In genomic region chr4:129624281-129625028, GRCm38 (mm10) we compare ENCODE assay signal across 8 mouse cellular contexts. TPM values are rescaled to one million over a fixed set of nuclear protein-coding genes. Genes with fewer than 3 reads are reported as not detected.
DNase-seq lines count a peak whose midpoint lies in the region; ATAC-seq and TF ChIP-seq lines count a peak whose summit lies in the region.

No protein-coding gene starts in this region.

- DNase-seq in MEL (ENCODE audit: low read depth, low spot score), result peak; percentile 97
- DNase-seq in cerebellum, adult 11 months, result peak; percentile 88
- peak; percentile 95 for DNase-seq in forebrain, embryonic 14.5 days (ENCODE audit: low spot score)
- DNase-seq in heart, postnatal 14 days, result peak; percentile 84
- peak; percentile 91 to 92 for DNase-seq in layer of hippocampus, adult 18-20 months (ENCODE audit: low spot score in 2 of 2)
- DNase-seq in lung, adult 18-20 months, result peak; percentile 89 to 92
- peak; percentile 80 for DNase-seq in testis, postnatal 14 days (ENCODE audit: low spot score)

- intact Hi-C loops in heart, postnatal 14 days (cut with DNase I), result no loop called here

- H3K9ac ChIP-seq in MEL (ENCODE audit: control insufficient read depth, low read depth, low read length, poor library complexity, severe bottlenecking), result peak overlapping the region; percentile 77
- H3K9ac ChIP-seq in forebrain, embryonic 14.5 days (ENCODE audit: low read length), result peak overlapping the region; percentile 78
- peak overlapping the region; percentile 81 for H3K9ac ChIP-seq in neural tube, embryonic 14.5 days (replicated peaks; ENCODE audit: low read depth, low read length)

- peak; percentile 95 for ATAC-seq in forebrain, embryonic 14.5 days
- ATAC-seq in neural tube, embryonic 14.5 days (ENCODE audit: low read depth), result peak; percentile 91

- peak overlapping the region; percentile 89 for H3K27ac ChIP-seq in MEL (ENCODE audit: control insufficient read depth, low read depth, low read length)
- H3K27ac ChIP-seq in forebrain, embryonic 14.5 days (ENCODE audit: low read depth, low read length), result peak overlapping the region; percentile 86
- H3K27ac ChIP-seq in neural tube, embryonic 14.5 days (ENCODE audit: low read depth, low read length), result peak overlapping the region; percentile 96

- 2% methylated on average over 18 of the region's 18 CpGs for WGBS in forebrain, embryonic 14.5 days
- WGBS in neural tube, embryonic 14.5 days, result 0% methylated on average over 18 of the region's 18 CpGs

- peaks cover 0 to 9% of the 10 kb centered on the region in 2 experiments for H3K36me3 ChIP-seq in MEL (ENCODE audit: control insufficient read depth in 1 of 2, insufficient read depth in 2 of 2, low read length in 2 of 2)
- H3K36me3 ChIP-seq in forebrain, embryonic 14.5 days (ENCODE audit: control insufficient read depth, insufficient read depth, low read length), result peaks cover 46% of the 10 kb centered on the region
- H3K36me3 ChIP-seq in neural tube, embryonic 14.5 days (ENCODE audit: control insufficient read depth, insufficient read depth, low read length), result peaks cover 25% of the 10 kb centered on the region

- TF ChIP-seq EP300 in MEL (IDR thresholded peaks at IDR 0.05; ENCODE audit: low read depth in 1 of 2, low read length in 2 of 2), result no peak

- peak overlapping the region; percentile 70 for H3K4me2 ChIP-seq in forebrain, embryonic 14.5 days (ENCODE audit: low read length)
- H3K4me2 ChIP-seq in neural tube, embryonic 14.5 days (ENCODE audit: low read depth, low read length), result peak overlapping the region; percentile 86

- H3K9me3 ChIP-seq in MEL (replicated peaks; ENCODE audit: insufficient read depth, low read length), result no peaks in the 10 kb centered on the region
- H3K9me3 ChIP-seq in forebrain, embryonic 14.5 days (replicated peaks; ENCODE audit: control insufficient read depth, low read length), result no peaks in the 10 kb centered on the region
- no peaks in the 10 kb centered on the region for H3K9me3 ChIP-seq in neural tube, embryonic 14.5 days (ENCODE audit: control insufficient read depth, low read length)

- peak; percentile 30 to 43; a peak in 2 of 4 replicates for TF ChIP-seq POLR2A in MEL (IDR thresholded peaks at IDR 0.05; ENCODE audit: control insufficient read depth in 1 of 2, insufficient read depth in 1 of 2, low read depth in 1 of 2, low read length in 2 of 2, poor library complexity in 1 of 2)

- TF ChIP-seq RAD21 in MEL (IDR thresholded peaks at IDR 0.05; ENCODE audit: low read depth, low read length), result no peak

- H3K79me2 ChIP-seq in MEL (ENCODE audit: control insufficient read depth, insufficient read depth, low read length, poor library complexity), result no peaks in the 10 kb centered on the region; the same call in 1 of the 2 replicates

- no peaks in the 10 kb centered on the region for H3K27me3 ChIP-seq in MEL (ENCODE audit: control insufficient read depth in 1 of 2, insufficient read depth in 2 of 2, low read length in 2 of 2)
- H3K27me3 ChIP-seq in forebrain, embryonic 14.5 days (replicated peaks; ENCODE audit: control insufficient read depth, insufficient read depth, low read length), result no peaks in the 10 kb centered on the region
- H3K27me3 ChIP-seq in neural tube, embryonic 14.5 days (ENCODE audit: control insufficient read depth, insufficient read depth, low read length), result no peaks in the 10 kb centered on the region

- peak overlapping the region; percentile 68 to 73 for H3K4me3 ChIP-seq in MEL (ENCODE audit: control insufficient read depth in 1 of 2, insufficient read depth in 1 of 2, low read depth in 2 of 2, low read length in 2 of 2)
- H3K4me3 ChIP-seq in forebrain, embryonic 14.5 days (ENCODE audit: low read depth, low read length), result peak overlapping the region; percentile 48
- H3K4me3 ChIP-seq in neural tube, embryonic 14.5 days (ENCODE audit: low read depth, low read length), result peak overlapping the region; percentile 59

- TF ChIP-seq CTCF in MEL (IDR thresholded peaks at IDR 0.05 in 2 of 3, conservative IDR thresholded peaks at IDR 0.05 in 1 of 3; ENCODE audit: control insufficient read depth in 1 of 3, insufficient read depth in 1 of 3, low read depth in 2 of 3, low read length in 3 of 3, poor library complexity in 1 of 3, severe bottlenecking in 1 of 3), result no peak

- peaks cover 3 to 17% of the 10 kb centered on the region in 2 experiments; a peak in 3 of 4 replicates for H3K4me1 ChIP-seq in MEL (ENCODE audit: control insufficient read depth in 1 of 2, insufficient read depth in 2 of 2, low read length in 2 of 2)
- H3K4me1 ChIP-seq in forebrain, embryonic 14.5 days (ENCODE audit: control insufficient read depth, insufficient read depth, low read length), result peaks cover 24% of the 10 kb centered on the region
- peaks cover 28% of the 10 kb centered on the region for H3K4me1 ChIP-seq in neural tube, embryonic 14.5 days (ENCODE audit: control insufficient read depth, insufficient read depth, low read length)

TF ChIP-seq in MEL, 35 proteins besides CTCF, POLR2A, EP300 and RAD21 (continues in another document):
- TF ChIP-seq MAZ (IDR thresholded peaks at IDR 0.05; ENCODE audit: low read depth, low read length) (no peak), GATA1 (IDR thresholded peaks at IDR 0.05; ENCODE audit: low read depth, low read length) (no peak), RCOR1 (IDR thresholded peaks at IDR 0.05; ENCODE audit: low read depth, low read length) (no peak; the same call in 1 of the 2 replicates), HCFC1 (IDR thresholded peaks at IDR 0.05; ENCODE audit: low read depth, low read length) (peak; percentile 83), ZMIZ1 (IDR thresholded peaks at IDR 0.05; ENCODE audit: low read depth, low read length) (no peak; the same call in 1 of the 2 replicates), ZNF384 (IDR thresholded peaks at IDR 0.05; ENCODE audit: low read depth, low read length) (no peak), SMC3 (IDR thresholded peaks at IDR 0.05; ENCODE audit: low read depth, low read length) (no peak), MYB (IDR thresholded peaks at IDR 0.05; ENCODE audit: low read depth, low read length) (no peak), MAX (IDR thresholded peaks at IDR 0.05; ENCODE audit: low read length) (peak; percentile 40; the same call in 1 of the 2 replicates), CHD1 (IDR thresholded peaks at IDR 0.05; ENCODE audit: low read depth, low read length) (no peak), GABPA (IDR thresholded peaks at IDR 0.05; ENCODE audit: low read depth, low read length) (no peak), SIN3A (IDR thresholded peaks at IDR 0.05; ENCODE audit: low read length) (peak; percentile 67), UBTF (IDR thresholded peaks at IDR 0.05; ENCODE audit: borderline replicate concordance, insufficient read depth, low read depth, low read length) (no peak), ZC3H11A (IDR thresholded peaks at IDR 0.05; ENCODE audit: low read depth, low read length) (no peak), TCF12 (IDR thresholded peaks at IDR 0.05; ENCODE audit: low read depth, low read length) (0 out of 2 replicates have a peak, but pooled peaks have one; percentile 10), NRF1 (IDR thresholded peaks at IDR 0.05; ENCODE audit: insufficient read depth, low read depth, low read length, poor library complexity, severe bottlenecking) (no peak)

RNA-seq across cellular contexts. Expression of gene Ccdc28b, which starts 0.7 kb away (rescaled TPM):
- total RNA-seq in MEL (2012; rRNA removed), result 18.3 and 21.4 TPM in 2 replicates
- 10 to 100 TPM in 1 of 2 experiments, not detected in 1; 29.1 TPM for polyA plus RNA-seq in MEL (2012; ENCODE audit: insufficient read depth in 1 of 2, insufficient read length in 2 of 2, low read depth in 1 of 2, low replicate concordance in 2 of 2, missing spikeins in 1 of 2)
- 112 and 115 TPM in 2 replicates for polyA plus RNA-seq in forebrain, embryonic 14.5 days (2014; fragmentation: Nextera tagmentation; extraction: Ambion mirVana)
- 10 to 100 TPM; 40.7 to 46.5 TPM for total RNA-seq in heart, postnatal 14 days (2021)
- 10 to 100 TPM; 55.7 to 59.1 TPM for total RNA-seq in layer of hippocampus, adult 18-20 months (2021)
- 136 and 141 TPM in 2 replicates for polyA plus RNA-seq in neural tube, embryonic 14.5 days (2014; fragmentation: Nextera tagmentation; extraction: Ambion mirVana)

RNA-seq across cellular contexts. Expression of gene Iqcc, which starts 5.6 kb away (rescaled TPM):
- total RNA-seq in MEL (2012; rRNA removed), result 13.6 and 15.4 TPM in 2 replicates
- polyA plus RNA-seq in MEL (2012; ENCODE audit: insufficient read depth in 1 of 2, insufficient read length in 2 of 2, low read depth in 1 of 2, low replicate concordance in 2 of 2, missing spikeins in 1 of 2), result 10 to 100 TPM in 1 of 2 experiments, not detected in 1; 18.5 TPM
- 23.6 and 29.4 TPM in 2 replicates for polyA plus RNA-seq in forebrain, embryonic 14.5 days (2014; fragmentation: Nextera tagmentation; extraction: Ambion mirVana)
- 10 to 100 TPM; 16.3 to 17.6 TPM for total RNA-seq in heart, postnatal 14 days (2021)
- 10 to 100 TPM; 36.2 to 37.4 TPM for total RNA-seq in layer of hippocampus, adult 18-20 months (2021)
- 28.2 and 33.3 TPM in 2 replicates for polyA plus RNA-seq in neural tube, embryonic 14.5 days (2014; fragmentation: Nextera tagmentation; extraction: Ambion mirVana)

RNA-seq across cellular contexts. Expression of gene Dcdc2b, which starts 10.4 kb away (rescaled TPM):
- total RNA-seq in MEL (2012; rRNA removed), result 0.26 TPM in 1 of 2 replicates, not detected in the other
- 1 to 10 TPM in 1 of 2 experiments, not detected in 1; 1.3 TPM for polyA plus RNA-seq in MEL (2012; ENCODE audit: insufficient read depth in 1 of 2, insufficient read length in 2 of 2, low read depth in 1 of 2, low replicate concordance in 2 of 2, missing spikeins in 1 of 2)
- polyA plus RNA-seq in forebrain, embryonic 14.5 days (2014; fragmentation: Nextera tagmentation; extraction: Ambion mirVana), result 2.2 and 3.2 TPM in 2 replicates
- 1 to 10 TPM; 1.2 TPM for total RNA-seq in heart, postnatal 14 days (2021)
- 1 to 10 TPM; 5.6 to 6.2 TPM for total RNA-seq in layer of hippocampus, adult 18-20 months (2021)
- 3.9 and 4.7 TPM in 2 replicates for polyA plus RNA-seq in neural tube, embryonic 14.5 days (2014; fragmentation: Nextera tagmentation; extraction: Ambion mirVana)

RNA-seq across cellular contexts. Expression of gene Txlna, which starts 16.4 kb away (rescaled TPM):
- 68.0 and 69.5 TPM in 2 replicates for total RNA-seq in MEL (2012; rRNA removed)
- polyA plus RNA-seq in MEL (2012; ENCODE audit: insufficient read depth in 1 of 2, insufficient read length in 2 of 2, low read depth in 1 of 2, low replicate concordance in 2 of 2, missing spikeins in 1 of 2), result 10 to 100 TPM in 1 of 2 experiments, not detected in 1; 68.9 TPM
- polyA plus RNA-seq in forebrain, embryonic 14.5 days (2014; fragmentation: Nextera tagmentation; extraction: Ambion mirVana), result 65.4 and 71.6 TPM in 2 replicates
- total RNA-seq in heart, postnatal 14 days (2021), result 10 to 100 TPM; 28.0 to 28.6 TPM
- total RNA-seq in layer of hippocampus, adult 18-20 months (2021), result 10 to 100 TPM; 49.9 to 51.3 TPM
- 40.1 and 46.0 TPM in 2 replicates for polyA plus RNA-seq in neural tube, embryonic 14.5 days (2014; fragmentation: Nextera tagmentation; extraction: Ambion mirVana)

RNA-seq across cellular contexts. Expression of gene Tmem234, which starts 24.0 kb away (rescaled TPM):
- total RNA-seq in MEL (2012; rRNA removed), result 140 and 148 TPM in 2 replicates
- 100 to 1,000 TPM in 1 of 2 experiments, not detected in 1; 220 TPM for polyA plus RNA-seq in MEL (2012; ENCODE audit: insufficient read depth in 1 of 2, insufficient read length in 2 of 2, low read depth in 1 of 2, low replicate concordance in 2 of 2, missing spikeins in 1 of 2)
- polyA plus RNA-seq in forebrain, embryonic 14.5 days (2014; fragmentation: Nextera tagmentation; extraction: Ambion mirVana), result 144 and 179 TPM in 2 replicates
- 10 to 100 TPM; 46.8 to 51.3 TPM for total RNA-seq in heart, postnatal 14 days (2021)
- 10 to 100 TPM; 73.7 to 79.8 TPM for total RNA-seq in layer of hippocampus, adult 18-20 months (2021)
- 188 and 191 TPM in 2 replicates for polyA plus RNA-seq in neural tube, embryonic 14.5 days (2014; fragmentation: Nextera tagmentation; extraction: Ambion mirVana)

Comparison
In these comparisons a context has a peak if more than half of its experiments do, and no peak if none do; other contexts are left out.
1. Peak in every context shown above with its lines: DNase-seq, ATAC-seq, H3K4me3 ChIP-seq and H3K27ac ChIP-seq.